Mouse (Mus musculus): ENCODE results near the gene Slc26a10. TPM values are rescaled to one million over a fixed set of nuclear protein-coding genes. Genes with fewer than 3 reads are reported as not detected.

Gene Slc26a10
- total and polyA plus RNA-seq, 3 experiments: 0.94 to 8.4 (median 0.98) TPM

- Histone ChIP-seq H3K27me3 (ENCODE audit: insufficient read depth, low read length) (no peaks in the 10 kb centered on the region), H3K36me3 (replicated peaks) (no peaks in the 10 kb centered on the region), H3K4me1 (ENCODE audit: insufficient read depth, low read depth, low read length) (peaks cover 4% of the 10 kb centered on the region; the same call in 1 of the 2 replicates), H3K9me3 (replicated peaks) (peaks cover 8% of the 10 kb centered on the region), H3K4me3 (ENCODE audit: low read depth, low read length) (no peak overlapping the region)
- DNase-seq (ENCODE audit: low spot score): no peak
- TF ChIP-seq GATA1 (IDR thresholded peaks at IDR 0.05; ENCODE audit: borderline replicate concordance, low read length): no peak
- TF ChIP-seq POLR2AphosphoS5 (IDR thresholded peaks at IDR 0.05; ENCODE audit: insufficient replicate concordance, low read depth, low read length): no peak
- TF ChIP-seq GATA2 (IDR thresholded peaks at IDR 0.05; ENCODE audit: borderline replicate concordance, low read depth, low read length): no peak
- no peak for TF ChIP-seq TAL1 (conservative IDR thresholded peaks at IDR 0.05; ENCODE audit: low read depth, low read length)
- no peak for TF ChIP-seq CTCF (IDR thresholded peaks at IDR 0.05; ENCODE audit: low read depth, low read length)
- ATAC-seq (ENCODE audit: extremely low read depth, insufficient number of reproducible peaks, low FRiP score, poor library complexity, severe bottlenecking): no peak
Observed at GRCm38 (mm10) chr10:127150471-127150872, 30.0 kb downstream of the Slc26a10 start.

GRCm38 (mm10) chr10:127147135-127147534 lies 33.3 kb downstream of the Slc26a10 start:
- H3K4me3 ChIP-seq (ENCODE audit: low read depth, low read length): no peak overlapping the region
- no peaks in the 10 kb centered on the region for H3K36me3 ChIP-seq (replicated peaks)
- no peaks in the 10 kb centered on the region for H3K27me3 ChIP-seq (ENCODE audit: insufficient read depth, low read length)
- H3K4me1 ChIP-seq (ENCODE audit: insufficient read depth, low read depth, low read length): peaks cover 9% of the 10 kb centered on the region; the same call in 1 of the 2 replicates
- no peak for DNase-seq (ENCODE audit: low spot score)
- TF ChIP-seq GATA2 (IDR thresholded peaks at IDR 0.05; ENCODE audit: borderline replicate concordance, low read depth, low read length) (no peak), GATA1 (IDR thresholded peaks at IDR 0.05; ENCODE audit: borderline replicate concordance, low read length) (no peak), TAL1 (conservative IDR thresholded peaks at IDR 0.05; ENCODE audit: low read depth, low read length) (no peak), CTCF (IDR thresholded peaks at IDR 0.05; ENCODE audit: low read depth, low read length) (no peak), POLR2AphosphoS5 (IDR thresholded peaks at IDR 0.05; ENCODE audit: insufficient replicate concordance, low read depth, low read length) (no peak)
- H3K9me3 ChIP-seq (replicated peaks): peaks cover under 1% of the 10 kb centered on the region
- ATAC-seq (ENCODE audit: extremely low read depth, insufficient number of reproducible peaks, low FRiP score, poor library complexity, severe bottlenecking): no peak

GRCm38 (mm10) chr10:127145303-127145702 lies 35.1 kb downstream of the Slc26a10 start:
- no peaks in the 10 kb centered on the region; the same call in 1 of the 2 replicates for H3K27me3 ChIP-seq (ENCODE audit: insufficient read depth, low read length)
- no peak for TF ChIP-seq GATA1 (IDR thresholded peaks at IDR 0.05; ENCODE audit: borderline replicate concordance, low read length)
- TF ChIP-seq POLR2AphosphoS5 (IDR thresholded peaks at IDR 0.05; ENCODE audit: insufficient replicate concordance, low read depth, low read length): no peak
- TF ChIP-seq GATA2 (IDR thresholded peaks at IDR 0.05; ENCODE audit: borderline replicate concordance, low read depth, low read length): no peak
- no peak for TF ChIP-seq CTCF (IDR thresholded peaks at IDR 0.05; ENCODE audit: low read depth, low read length)
- no peak for TF ChIP-seq TAL1 (conservative IDR thresholded peaks at IDR 0.05; ENCODE audit: low read depth, low read length)

DNA sequence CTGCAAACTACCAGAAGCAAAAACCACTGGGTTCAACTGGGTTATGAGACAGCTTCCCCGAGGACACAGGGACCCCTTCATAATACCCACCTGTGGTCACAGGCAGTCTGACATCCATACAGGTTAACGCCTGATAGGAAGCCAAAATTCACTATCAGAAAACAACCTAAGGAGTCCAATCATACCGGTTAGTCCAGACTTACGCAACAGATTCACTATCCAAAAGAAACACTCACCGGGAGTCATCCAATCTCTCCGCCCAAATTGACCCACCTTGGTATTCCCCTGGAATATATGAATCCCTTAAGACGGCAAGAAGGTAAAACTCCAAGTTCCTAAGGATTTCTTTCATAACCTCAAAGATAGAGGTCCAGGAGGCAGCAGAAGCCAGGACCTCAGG lies 35.9 kb downstream of the Slc26a10 start:
- TF ChIP-seq GATA1 (IDR thresholded peaks at IDR 0.05; ENCODE audit: borderline replicate concordance, low read length) (no peak), TAL1 (conservative IDR thresholded peaks at IDR 0.05; ENCODE audit: low read depth, low read length) (no peak)
- Histone ChIP-seq H3K36me3 (replicated peaks) (no peaks in the 10 kb centered on the region), H3K27me3 (ENCODE audit: insufficient read depth, low read length) (no peaks in the 10 kb centered on the region; the same call in 1 of the 2 replicates), H3K4me1 (ENCODE audit: insufficient read depth, low read depth, low read length) (peaks cover 13% of the 10 kb centered on the region; the same call in 1 of the 2 replicates), H3K4me3 (ENCODE audit: low read depth, low read length) (no peak overlapping the region), H3K9me3 (replicated peaks) (no peaks in the 10 kb centered on the region)
- DNase-seq (ENCODE audit: low spot score) (no peak), ATAC-seq (ENCODE audit: extremely low read depth, insufficient number of reproducible peaks, low FRiP score, poor library complexity, severe bottlenecking) (no peak)

More at GRCm38 (mm10) chr10:127145303-127145702, 35.1 kb downstream of the Slc26a10 start:
- Histone ChIP-seq H3K36me3 (replicated peaks) (no peaks in the 10 kb centered on the region), H3K4me1 (ENCODE audit: insufficient read depth, low read depth, low read length) (peaks cover 13% of the 10 kb centered on the region; the same call in 1 of the 2 replicates), H3K9me3 (replicated peaks) (no peaks in the 10 kb centered on the region), H3K4me3 (ENCODE audit: low read depth, low read length) (no peak overlapping the region)
- DNase-seq (ENCODE audit: low spot score): no peak
- no peak for ATAC-seq (ENCODE audit: extremely low read depth, insufficient number of reproducible peaks, low FRiP score, poor library complexity, severe bottlenecking)

- TF ChIP-seq TAL1 (conservative IDR thresholded peaks at IDR 0.05; ENCODE audit: low read depth, low read length): no peak
- TF ChIP-seq GATA1 (IDR thresholded peaks at IDR 0.05; ENCODE audit: borderline replicate concordance, low read length): no peak
- no peak for TF ChIP-seq GATA2 (IDR thresholded peaks at IDR 0.05; ENCODE audit: borderline replicate concordance, low read depth, low read length)
- no peak for TF ChIP-seq POLR2AphosphoS5 (IDR thresholded peaks at IDR 0.05; ENCODE audit: insufficient replicate concordance, low read depth, low read length)
- no peak for TF ChIP-seq CTCF (IDR thresholded peaks at IDR 0.05; ENCODE audit: low read depth, low read length)
Observed at GRCm38 (mm10) chr10:127143228-127143627, 37.2 kb downstream of the Slc26a10 start.

GRCm38 (mm10) chr10:127141500-127141899 lies 38.9 kb downstream of the Slc26a10 start:
- H3K36me3 ChIP-seq (replicated peaks): no peaks in the 10 kb centered on the region
- peaks cover 35% of the 10 kb centered on the region for H3K4me1 ChIP-seq (ENCODE audit: insufficient read depth, low read depth, low read length)
- H3K9me3 ChIP-seq (replicated peaks): no peaks in the 10 kb centered on the region
- ATAC-seq (ENCODE audit: extremely low read depth, insufficient number of reproducible peaks, low FRiP score, poor library complexity, severe bottlenecking) (no peak), DNase-seq (ENCODE audit: low spot score) (no peak)
- no peak overlapping the region for H3K4me3 ChIP-seq (ENCODE audit: low read depth, low read length)
- TF ChIP-seq GATA2 (IDR thresholded peaks at IDR 0.05; ENCODE audit: borderline replicate concordance, low read depth, low read length): no peak
- no peak for TF ChIP-seq POLR2AphosphoS5 (IDR thresholded peaks at IDR 0.05; ENCODE audit: insufficient replicate concordance, low read depth, low read length)
- no peak for TF ChIP-seq GATA1 (IDR thresholded peaks at IDR 0.05; ENCODE audit: borderline replicate concordance, low read length)
- TF ChIP-seq CTCF (IDR thresholded peaks at IDR 0.05; ENCODE audit: low read depth, low read length): no peak
- no peak for TF ChIP-seq TAL1 (conservative IDR thresholded peaks at IDR 0.05; ENCODE audit: low read depth, low read length)
- H3K27me3 ChIP-seq (ENCODE audit: insufficient read depth, low read length): no peaks in the 10 kb centered on the region; the same call in 1 of the 2 replicates

More at GRCm38 (mm10) chr10:127143228-127143627, 37.2 kb downstream of the Slc26a10 start:
- ATAC-seq (ENCODE audit: extremely low read depth, insufficient number of reproducible peaks, low FRiP score, poor library complexity, severe bottlenecking): no peak
- H3K9me3 ChIP-seq (replicated peaks): no peaks in the 10 kb centered on the region
- H3K4me1 ChIP-seq (ENCODE audit: insufficient read depth, low read depth, low read length): peaks cover 21% of the 10 kb centered on the region
- H3K27me3 ChIP-seq (ENCODE audit: insufficient read depth, low read length): no peaks in the 10 kb centered on the region; the same call in 1 of the 2 replicates
- DNase-seq (ENCODE audit: low spot score): no peak
- no peaks in the 10 kb centered on the region for H3K36me3 ChIP-seq (replicated peaks)
- no peak overlapping the region for H3K4me3 ChIP-seq (ENCODE audit: low read depth, low read length)

All from G1E (cell line).